Mouse (Mus musculus) lung, postnatal 0 days (tissue): ENCODE measurements around the gene Zfp428.

Experiments
- CTCF ChIP-seq: IDR thresholded peaks from 2 replicates; pipeline ENCODE4 v1.5.1; 2016; ENCODE audit warnings: antibody characterized with exemption, mild to moderate bottlenecking
- EP300 ChIP-seq: IDR thresholded peaks from 2 replicates; pipeline ENCODE4 v1.6.1; 2016; ENCODE audit warnings: antibody characterized with exemption, mild to moderate bottlenecking, control low read depth

DNA sequence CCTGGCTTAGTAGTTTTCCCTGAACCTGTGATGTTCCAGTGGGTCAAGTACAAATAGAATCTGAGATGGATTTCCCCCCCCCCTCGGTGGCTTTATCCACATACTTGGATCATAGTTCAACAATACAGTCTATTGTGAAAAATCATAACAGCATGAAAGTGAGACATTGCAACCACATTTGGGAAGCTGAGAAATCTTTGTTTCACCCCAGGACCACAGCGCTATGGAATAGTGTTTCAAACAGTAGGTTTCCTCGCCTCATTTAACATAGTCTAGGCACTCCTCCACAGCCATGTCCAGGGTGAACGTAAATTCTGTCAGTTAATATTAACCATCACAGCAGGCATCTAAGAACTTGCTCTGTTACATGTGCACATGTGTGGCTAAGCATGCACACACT, 30.3 kb downstream of the Zfp428 start:
- no peak for TF ChIP-seq CTCF
- no peak for TF ChIP-seq EP300
